Mouse (Mus musculus) limb, embryonic 11.5 days (tissue): ENCODE data around the gene Oit1. TPM values are rescaled to one million over a fixed set of nuclear protein-coding genes. Genes with fewer than 3 reads are reported as not detected.

Source experiments
- ATAC-seq: fragments of 200-750 bp; cut with Nextera tagmentation; 2 replicates; pipeline ENCODE4 v1.8.0; 2017; ENCODE audit warnings: low read depth; ENCODE audit not compliant: insufficient number of reproducible peaks, low FRiP score, low TSS enrichment
- DNase-seq: peaks from one replicate; pipeline ENCODE4 v3.0.0-alpha.2; 2015; ENCODE audit warnings: low spot score
- H3K27ac ChIP-seq: fragments of 300-500 bp; sonication (generic); replicated peaks from 2 replicates; pipeline ENCODE4 v1.5.1; 2014; ENCODE audit warnings: low read depth, mild to moderate bottlenecking, low read length
- H3K27me3 ChIP-seq: fragments of 300-500 bp; sonication (generic); 2 replicates; pipeline ENCODE4 v1.6.1; 2014; ENCODE audit warnings: mild to moderate bottlenecking, low read length, mixed read lengths; ENCODE audit not compliant: control insufficient read depth, insufficient read depth
- H3K36me3 ChIP-seq: fragments of 300-500 bp; sonication (generic); 2 replicates; pipeline ENCODE4 v1.6.1; 2014; ENCODE audit warnings: mild to moderate bottlenecking, low read length, moderate library complexity, mixed read lengths; ENCODE audit not compliant: control insufficient read depth, insufficient read depth
- H3K4me1 ChIP-seq: fragments of 300-500 bp; sonication (generic); 2 replicates; pipeline ENCODE4 v1.6.1; 2014; ENCODE audit warnings: low read length, mixed read lengths; ENCODE audit not compliant: control insufficient read depth, insufficient read depth
- H3K4me2 ChIP-seq: fragments of 300-500 bp; sonication (generic); 2 replicates; pipeline ENCODE4 v1.6.1; 2014; ENCODE audit warnings: low read depth, mild to moderate bottlenecking, moderate library complexity; ENCODE audit not compliant: severe bottlenecking
- H3K4me3 ChIP-seq: fragments of 300-500 bp; sonication (generic); 2 replicates; pipeline ENCODE4 v1.5.1; 2014; ENCODE audit warnings: low read depth, low read length
- H3K9ac ChIP-seq: fragments of 300-500 bp; sonication (generic); 2 replicates; pipeline ENCODE4 v1.6.1; 2014; ENCODE audit warnings: mild to moderate bottlenecking, low read length
- H3K9me3 ChIP-seq: fragments of 300-500 bp; sonication (generic); 2 replicates; pipeline ENCODE4 v1.6.1; 2016; ENCODE audit warnings: low read length; ENCODE audit not compliant: control insufficient read depth
- WGBS: fragments of 180-500 bp; shearing (Covaris S2); extraction: QIAGEN DNeasy Blood & Tissue Kit; methylation state at CpG from one replicate; pipeline ENCODE4 v1.1.7; 2014; 5-methylcytosine and 5-hydroxymethylcytosine counted together
- polyA plus RNA-seq: library from polyadenylated mRNA; unstranded; fragments of >200 nt; fragmentation: Nextera tagmentation; extraction: Ambion mirVana; gene quantifications from 2 replicates; pipeline ENCODE4 v1.2.1, GENCODE M21; 2014

The Oit1 gene
- polyA plus RNA-seq, 1 experiment from 2014 or later, result not detected

GRCm38 (mm10) chr14:8316366-8317193 lies 62.0 kb downstream of the Oit1 start:
- H3K27ac ChIP-seq, result no peak overlapping the region
- DNase-seq (peak; percentile 60), ATAC-seq (no peak)
- H3K36me3 ChIP-seq, result no peaks in the 10 kb centered on the region
- H3K4me3 ChIP-seq, result peak overlapping the region; percentile 23
- peaks cover 11% of the 10 kb centered on the region for H3K4me1 ChIP-seq
- no peaks in the 10 kb centered on the region for H3K9me3 ChIP-seq
- WGBS, result 4% methylated on average over 23 of the region's 23 CpGs
- peak overlapping the region; percentile 44 for H3K4me2 ChIP-seq
- H3K9ac ChIP-seq, result no peak overlapping the region
- peaks cover 18% of the 10 kb centered on the region for H3K27me3 ChIP-seq

GRCm38 (mm10) chr14:8315169-8315568 lies 63.4 kb downstream of the Oit1 start:
- Histone ChIP-seq H3K4me3 (no peak overlapping the region), H3K4me1 (peaks cover 11% of the 10 kb centered on the region), H3K4me2 (no peak overlapping the region), H3K27me3 (peaks cover 18% of the 10 kb centered on the region), H3K36me3 (no peaks in the 10 kb centered on the region), H3K9me3 (no peaks in the 10 kb centered on the region), H3K9ac (no peak overlapping the region), H3K27ac (no peak overlapping the region)
- ATAC-seq (no peak), DNase-seq (no peak)
- WGBS, result 73% methylated on average over 6 of the region's 6 CpGs

GRCm38 (mm10) chr14:8314536-8314935 lies 64.0 kb downstream of the Oit1 start:
- WGBS, result 22% methylated on average over 3 of the region's 3 CpGs
- Histone ChIP-seq H3K9ac (no peak overlapping the region), H3K4me1 (peaks cover 11% of the 10 kb centered on the region), H3K4me3 (no peak overlapping the region), H3K27ac (no peak overlapping the region), H3K4me2 (no peak overlapping the region), H3K36me3 (no peaks in the 10 kb centered on the region), H3K9me3 (no peaks in the 10 kb centered on the region), H3K27me3 (peaks cover 18% of the 10 kb centered on the region)
- no peak for ATAC-seq
- DNase-seq, result peak; percentile 51

GRCm38 (mm10) chr14:8313877-8314276 lies 64.7 kb downstream of the Oit1 start:
- no peak overlapping the region for H3K9ac ChIP-seq
- DNase-seq (no peak), ATAC-seq (no peak)
- H3K4me3 ChIP-seq, result no peak overlapping the region
- no peaks in the 10 kb centered on the region for H3K36me3 ChIP-seq
- WGBS, result 42% methylated on average over 7 of the region's 7 CpGs
- peaks cover 18% of the 10 kb centered on the region for H3K27me3 ChIP-seq
- no peak overlapping the region for H3K4me2 ChIP-seq
- H3K4me1 ChIP-seq, result peaks cover 11% of the 10 kb centered on the region
- H3K9me3 ChIP-seq, result no peaks in the 10 kb centered on the region
- H3K27ac ChIP-seq, result no peak overlapping the region

- Histone ChIP-seq H3K27ac (no peak overlapping the region), H3K9ac (no peak overlapping the region), H3K27me3 (no peaks in the 10 kb centered on the region), H3K4me2 (no peak overlapping the region), H3K4me3 (no peak overlapping the region), H3K9me3 (no peaks in the 10 kb centered on the region), H3K4me1 (no peaks in the 10 kb centered on the region; the same call in 1 of the 2 replicates), H3K36me3 (no peaks in the 10 kb centered on the region)
- ATAC-seq (no peak), DNase-seq (no peak)
- 19% methylated on average over 9 of the region's 9 CpGs for WGBS
Measured at GRCm38 (mm10) chr14:8309621-8310141, 68.9 kb downstream of the Oit1 start.

- no peak for DNase-seq
- no peaks in the 10 kb centered on the region; the same call in 1 of the 2 replicates for H3K4me1 ChIP-seq
- no peaks in the 10 kb centered on the region for H3K36me3 ChIP-seq
- ATAC-seq, result no peak
- no peak overlapping the region for H3K27ac ChIP-seq
- no peak overlapping the region for H3K4me2 ChIP-seq
- no peak overlapping the region for H3K9ac ChIP-seq
- 55% methylated on average over 3 of the region's 3 CpGs for WGBS
- H3K9me3 ChIP-seq, result no peaks in the 10 kb centered on the region
- H3K27me3 ChIP-seq, result no peaks in the 10 kb centered on the region
- no peak overlapping the region for H3K4me3 ChIP-seq
Measured at GRCm38 (mm10) chr14:8308650-8309049, 69.9 kb downstream of the Oit1 start.

GRCm38 (mm10) chr14:8306884-8307283 lies 71.7 kb downstream of the Oit1 start:
- H3K4me3 ChIP-seq, result no peak overlapping the region
- DNase-seq (no peak), ATAC-seq (no peak)
- no peak overlapping the region for H3K9ac ChIP-seq
- no peak overlapping the region for H3K4me2 ChIP-seq
- H3K36me3 ChIP-seq, result no peaks in the 10 kb centered on the region
- WGBS, result 78% methylated on average over 6 of the region's 6 CpGs
- no peaks in the 10 kb centered on the region for H3K9me3 ChIP-seq
- H3K27me3 ChIP-seq, result no peaks in the 10 kb centered on the region
- no peak overlapping the region for H3K27ac ChIP-seq
- no peaks in the 10 kb centered on the region; the same call in 1 of the 2 replicates for H3K4me1 ChIP-seq

- no peak for DNase-seq
- H3K27ac ChIP-seq, result no peak overlapping the region
- no peaks in the 10 kb centered on the region for H3K9me3 ChIP-seq
- H3K4me3 ChIP-seq, result no peak overlapping the region
- H3K4me2 ChIP-seq, result no peak overlapping the region
- 0 out of 2 replicates have a peak, but pooled peaks have one; percentile 7 for ATAC-seq
- 66% methylated on average over 3 of the region's 3 CpGs for whole genome bisulfite sequencing
- H3K27me3 ChIP-seq, result no peaks in the 10 kb centered on the region
- H3K36me3 ChIP-seq, result no peaks in the 10 kb centered on the region
- no peaks in the 10 kb centered on the region; the same call in 1 of the 2 replicates for H3K4me1 ChIP-seq
- H3K9ac ChIP-seq, result no peak overlapping the region
Measured at GRCm38 (mm10) chr14:8305014-8305413, 73.5 kb downstream of the Oit1 start.
